Mouse (Mus musculus) limb, embryonic 10.5 days (tissue): ENCODE data around the gene Mfap4. TPM values are rescaled to one million over a fixed set of nuclear protein-coding genes. Genes with fewer than 3 reads are reported as not detected.

Experiments used
- DNase-seq: peaks from one replicate; pipeline ENCODE4 v3.0.0-alpha.2; 2017; ENCODE audit warnings: low spot score
- H3K27ac ChIP-seq: fragments of 300-500 bp; sonication (generic); 2 replicates; pipeline ENCODE4 v1.5.1; 2016; ENCODE audit warnings: mild to moderate bottlenecking
- H3K27me3 ChIP-seq: fragments of 300-500 bp; sonication (generic); 2 replicates; pipeline ENCODE4 v1.6.1; 2016; ENCODE audit warnings: low read depth, mild to moderate bottlenecking; ENCODE audit not compliant: poor library complexity, severe bottlenecking
- H3K36me3 ChIP-seq: fragments of 300-500 bp; sonication (generic); 2 replicates; pipeline ENCODE4 v1.6.1; 2016; ENCODE audit warnings: mild to moderate bottlenecking, moderate library complexity
- H3K4me1 ChIP-seq: fragments of 300-500 bp; sonication (generic); 2 replicates; pipeline ENCODE4 v1.6.1; 2016
- H3K4me3 ChIP-seq: fragments of 300-500 bp; sonication (generic); 2 replicates; pipeline ENCODE4 v1.5.1; 2016; ENCODE audit warnings: mild to moderate bottlenecking, moderate library complexity
- H3K9me3 ChIP-seq: fragments of 300-500 bp; sonication (generic); replicated peaks from 2 replicates; pipeline ENCODE4 v1.6.1; 2016; ENCODE audit warnings: mild to moderate bottlenecking
- WGBS: fragments of 180-500 bp; shearing (Covaris S2); methylation state at CpG from one replicate; pipeline ENCODE4 v1.1.7; 2016; 5-methylcytosine and 5-hydroxymethylcytosine counted together
- polyA plus RNA-seq: library from polyadenylated mRNA; unstranded; fragments of >200 nt; fragmentation: Nextera tagmentation; extraction: Ambion mirVana; gene quantifications from 2 replicates; pipeline ENCODE4 v1.2.1, GENCODE M21; 2016

Gene Mfap4
- polyA plus RNA-seq, 1 experiment from 2014 or later = 208 TPM

- 92% methylated on average over 3 of the region's 3 CpGs for WGBS
- DNase-seq = no peak
- Histone ChIP-seq H3K27ac (no peak overlapping the region), H3K36me3 (peaks cover 33% of the 10 kb centered on the region), H3K4me3 (no peak overlapping the region), H3K4me1 (no peaks in the 10 kb centered on the region), H3K9me3 (no peaks in the 10 kb centered on the region), H3K27me3 (no peaks in the 10 kb centered on the region)
Observed at GRCm38 (mm10) chr11:61537362-61537761, 52.1 kb downstream of the Mfap4 start.

Other genes starting within 250 kb of the Mfap4 start
- 12.7 and 15.1 TPM in 2 replicates for gene Aldh3a2, start 218.0 kb upstream of the Mfap4 start, polyA plus RNA-seq
- gene Slc47a2, start 142.6 kb upstream of the Mfap4 start, polyA plus RNA-seq = not detected in 2 replicates
- 0.05 and 0.13 TPM in 2 replicates for gene Slc47a1, start 107.1 kb upstream of the Mfap4 start, polyA plus RNA-seq
- gene Rnf112, start 31.3 kb upstream of the Mfap4 start, polyA plus RNA-seq = 0.10 and 0.23 TPM in 2 replicates
- 87.2 and 94.7 TPM in 2 replicates for gene Mapk7, start 9.0 kb downstream of the Mfap4 start, polyA plus RNA-seq
- 45.3 and 46.7 TPM in 2 replicates for gene B9d1, start 19.7 kb downstream of the Mfap4 start, polyA plus RNA-seq
- gene Epn2, start 94.3 kb downstream of the Mfap4 start, polyA plus RNA-seq = 20.3 and 24.1 TPM in 2 replicates
- 6.9 and 7.1 TPM in 2 replicates for gene Grap, start 167.8 kb downstream of the Mfap4 start, polyA plus RNA-seq
- 2.2 and 2.4 TPM in 2 replicates for gene Fam83g, start 198.7 kb downstream of the Mfap4 start, polyA plus RNA-seq
- gene Slc5a10, start 235.4 kb downstream of the Mfap4 start, polyA plus RNA-seq = 0.08 and 0.11 TPM in 2 replicates